Mouse (Mus musculus) lung, postnatal 0 days (tissue): Measurements from ENCODE around the gene Gm49486.

Source experiments
- CTCF ChIP-seq: IDR thresholded peaks from 2 replicates; pipeline ENCODE4 v1.5.1; 2016; ENCODE audit warnings: antibody characterized with exemption, mild to moderate bottlenecking
- EP300 ChIP-seq: IDR thresholded peaks from 2 replicates; pipeline ENCODE4 v1.6.1; 2016; ENCODE audit warnings: antibody characterized with exemption, mild to moderate bottlenecking, control low read depth

GRCm38 (mm10) chr15:79281389-79281788, 52.2 kb downstream of the Gm49486 start:
- TF ChIP-seq CTCF (no peak), EP300 (0 out of 2 replicates have a peak, but pooled peaks have one; percentile 18)
